Mouse (Mus musculus) adrenal gland, adult (tissue): Measurements from ENCODE around the gene Eya3.
"Not testable (repeated sequence)": the region's sequence is repeated elsewhere in the genome, so short reads cannot be mapped to it uniquely, and the experiment has no call there.

Experiments used
- DNase-seq, 2 experiments: peaks; one replicate each; pipeline ENCODE4 v3.0.0; 2022 to 2023; ENCODE audit warnings: low spot score in 1 of 2; ENCODE audit not compliant: inconsistent age in 2 of 2

Eya3 gene

DNA sequence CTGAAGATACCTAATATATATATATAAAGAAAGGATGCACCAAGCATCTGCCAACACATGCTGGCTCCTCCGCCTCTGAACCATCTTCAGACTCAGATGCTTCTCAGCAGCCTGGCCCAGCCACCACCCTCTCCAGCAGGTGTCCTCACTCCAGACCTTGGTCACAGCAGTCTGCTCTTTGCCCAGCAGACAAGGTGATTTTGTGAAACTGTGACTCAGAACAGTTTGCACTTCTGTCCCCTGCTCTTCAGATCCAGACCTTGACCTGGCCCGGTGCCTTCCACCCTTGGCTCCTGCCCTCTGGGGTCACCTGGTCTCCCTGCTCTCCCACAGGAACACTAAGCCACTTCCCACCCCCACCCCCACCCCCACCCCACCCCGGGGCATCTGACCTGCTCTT lies 97.1 kb downstream of the Eya3 start:
- no peak for DNase-seq

DNA sequence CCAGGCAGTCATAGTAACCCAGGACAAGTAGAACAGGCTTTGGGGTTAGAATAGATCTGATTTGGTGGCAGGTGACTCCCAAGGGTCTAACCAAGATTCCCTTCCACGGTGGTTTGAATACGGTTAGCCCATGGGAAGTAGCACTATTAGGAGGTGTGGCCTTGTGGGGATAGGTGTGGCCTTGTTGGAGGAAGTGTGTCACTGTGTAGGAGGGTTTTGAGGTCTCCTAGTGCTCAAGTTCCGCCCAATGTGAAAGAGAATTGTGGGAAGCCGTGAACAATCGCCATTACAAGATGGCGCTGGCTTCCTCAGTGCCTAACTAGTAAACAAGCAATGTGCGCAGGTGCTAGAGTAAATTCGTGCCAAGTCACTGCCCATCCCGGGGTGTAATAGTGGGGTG lies 98.4 kb downstream of the Eya3 start:
- not testable (repeated sequence) for DNase-seq

DNA sequence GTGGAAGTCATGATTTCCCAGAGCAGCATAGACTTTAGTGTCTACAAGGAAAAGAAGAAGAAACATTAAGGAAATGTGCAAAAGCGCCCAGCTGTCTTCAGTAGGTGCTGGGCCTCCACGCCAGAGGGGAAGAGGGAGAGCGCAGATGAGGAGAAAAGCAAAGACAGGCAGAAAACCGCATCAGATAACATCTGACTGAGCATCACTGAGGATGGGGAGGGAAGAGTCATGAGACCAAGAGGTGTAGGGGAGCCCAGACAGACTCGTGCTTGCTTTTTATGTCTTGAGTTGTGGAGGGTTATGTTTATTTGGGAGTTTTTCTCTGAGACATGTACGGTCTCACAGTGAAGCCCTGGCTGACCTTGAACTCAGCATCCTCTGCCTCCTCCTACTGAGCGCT lies 102.7 kb downstream of the Eya3 start:
- DNase-seq, result no peak

DNA sequence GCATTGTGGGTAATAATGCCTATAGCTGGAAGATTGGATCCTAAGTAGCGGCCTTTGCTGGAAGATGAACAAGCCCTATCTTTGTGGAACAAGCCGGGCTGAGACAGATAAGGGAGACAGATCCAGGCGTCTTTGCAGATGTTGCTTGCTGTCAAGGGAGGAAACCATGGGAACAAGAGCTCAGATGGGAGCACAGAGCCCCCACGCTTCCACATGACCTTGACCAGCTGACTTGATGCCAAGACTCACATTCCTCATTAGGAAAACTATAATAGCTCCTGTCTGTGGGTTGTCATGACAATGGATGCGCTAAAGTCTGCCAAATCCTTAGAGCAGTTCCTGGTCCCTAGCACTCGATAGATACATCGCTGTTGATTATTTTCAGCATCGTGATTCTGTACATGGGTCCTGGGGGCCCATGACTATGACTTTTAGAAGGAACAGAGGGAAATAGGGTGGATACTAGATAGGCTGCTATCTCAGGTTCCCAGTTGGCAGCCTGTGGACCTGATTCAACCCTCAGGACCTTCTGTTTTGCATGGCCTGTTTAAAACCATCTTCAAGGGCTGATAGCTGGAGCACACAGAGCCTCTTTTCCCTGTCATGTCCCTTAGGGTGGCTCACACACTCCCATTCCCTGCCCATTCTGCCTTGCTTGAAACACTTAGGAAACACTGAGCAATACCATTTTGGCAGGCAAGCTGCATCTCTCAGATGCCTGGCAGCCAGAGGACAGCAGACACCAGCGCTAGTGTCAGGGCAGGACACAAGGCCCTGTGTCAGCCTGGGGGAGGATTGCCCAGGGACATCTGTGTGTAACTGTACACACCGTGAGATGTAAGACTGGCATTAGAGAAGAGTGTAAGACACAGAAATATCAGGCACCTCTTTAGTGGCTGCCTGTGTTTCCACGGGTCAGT lies 105.5 kb downstream of the Eya3 start:
- DNase-seq, result peak in 1 of 2 experiments; percentile 62

DNA sequence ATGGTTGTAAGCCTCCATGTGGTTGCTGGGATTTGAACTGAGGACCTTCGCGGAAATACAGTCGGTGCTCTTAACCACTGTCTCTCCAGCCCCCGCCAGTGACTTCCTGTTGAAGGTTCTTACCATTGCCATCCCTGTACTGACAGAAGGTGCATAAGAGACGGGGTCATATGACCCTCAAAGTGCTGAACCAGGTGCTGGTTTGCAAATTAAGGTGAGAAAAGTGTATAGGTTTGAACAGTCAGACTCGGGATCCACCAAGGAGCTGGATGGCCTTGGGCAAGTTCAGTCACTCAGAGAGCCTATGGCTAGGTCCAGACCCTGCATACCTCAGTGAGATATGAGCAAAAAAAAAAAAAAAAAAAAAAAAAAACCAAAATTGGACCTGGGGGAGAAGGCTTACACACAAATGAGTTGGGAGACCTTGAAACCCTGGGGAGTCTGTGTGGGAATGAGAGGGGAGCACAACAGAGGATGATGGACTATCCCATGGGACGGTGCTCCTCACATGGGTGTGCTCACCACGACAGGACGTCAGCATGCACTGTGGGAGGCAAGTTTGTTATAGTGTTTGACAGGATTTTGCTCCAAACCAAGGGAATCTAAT lies 108.2 kb downstream of the Eya3 start:
- no peak for DNase-seq

DNA sequence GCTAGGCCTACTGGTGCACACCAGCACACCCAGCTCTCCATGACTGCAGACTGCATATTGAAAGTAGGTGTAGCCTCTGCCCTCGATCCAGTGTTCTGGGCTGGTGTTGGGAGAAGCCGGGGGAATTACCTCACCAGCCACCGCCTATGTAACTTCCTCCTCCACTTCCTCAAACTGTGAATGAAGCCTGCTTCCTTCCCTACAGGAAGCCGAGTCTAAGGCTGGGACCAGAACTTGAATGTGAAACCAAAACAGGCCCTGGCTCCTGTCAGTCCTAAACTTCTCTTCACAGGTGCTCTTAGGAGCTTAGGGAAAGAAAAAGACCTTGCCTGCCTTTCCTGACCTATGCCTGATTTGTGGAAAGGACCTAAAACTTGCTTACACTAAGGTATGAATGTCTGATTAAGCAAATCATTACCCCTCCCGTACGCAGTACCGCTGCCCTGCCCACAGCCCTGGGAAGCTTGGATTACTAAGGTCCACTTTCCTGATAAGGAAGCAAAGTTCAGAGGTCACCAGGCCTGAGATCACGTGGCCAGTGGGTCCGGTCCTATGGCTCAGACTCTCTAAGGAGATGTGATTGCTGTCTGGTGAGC lies 109.0 kb downstream of the Eya3 start:
- peak; percentile 38 to 67 for DNase-seq

DNA sequence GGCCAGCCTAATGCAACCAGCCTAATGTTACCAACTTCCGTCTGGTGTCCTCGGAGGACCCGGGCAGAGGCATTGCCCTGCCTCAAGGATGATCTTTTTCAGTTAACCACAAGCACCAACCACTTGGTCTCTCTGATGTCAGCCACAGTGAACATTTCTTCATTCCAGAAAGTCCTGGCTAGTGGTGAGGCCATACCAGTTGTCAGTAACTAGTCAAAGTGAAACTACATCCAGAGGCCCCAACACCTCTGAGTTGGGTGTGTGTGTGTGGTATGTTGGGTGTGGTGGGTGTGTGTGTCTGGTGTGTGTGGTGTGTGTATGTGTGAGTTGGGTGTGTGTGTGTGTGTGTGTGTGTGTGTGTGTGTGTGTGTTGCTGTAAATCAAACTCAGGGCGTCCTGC lies 110.0 kb downstream of the Eya3 start:
- no peak for DNase-seq

DNA sequence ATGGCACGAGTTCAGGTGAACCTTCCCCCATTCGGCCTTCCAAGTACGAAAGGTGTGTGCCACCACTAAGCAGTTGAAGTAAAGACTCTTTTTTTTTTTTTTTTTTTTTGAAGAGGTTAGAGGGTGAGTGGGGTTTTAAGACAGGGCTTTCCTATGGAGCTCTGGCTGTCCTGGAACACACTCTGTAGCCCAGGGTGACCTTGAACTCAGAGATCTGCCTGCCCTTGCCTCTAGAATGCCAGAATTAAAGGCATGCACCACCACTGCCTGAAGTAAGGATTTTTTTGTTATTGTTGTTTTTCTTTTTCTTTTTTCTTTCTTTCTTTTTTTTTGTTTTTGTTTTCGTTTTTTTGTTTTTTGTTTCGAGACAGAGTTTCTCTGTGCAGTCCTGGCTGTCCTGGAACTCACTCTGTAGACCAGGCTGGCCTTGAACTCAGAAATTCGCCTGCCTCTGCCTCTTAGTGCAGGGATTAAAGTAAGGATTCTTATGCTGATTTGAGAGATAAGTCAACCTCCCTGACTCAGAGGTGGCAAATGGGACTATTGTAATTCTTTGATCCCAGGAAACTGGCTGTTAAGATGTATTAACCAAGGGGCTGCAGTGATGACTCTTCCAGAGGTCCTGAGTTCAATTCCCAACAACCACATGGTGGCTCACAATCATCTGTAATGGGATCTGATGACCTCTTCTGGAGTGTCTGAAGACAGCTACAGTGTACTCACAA lies 110.6 kb downstream of the Eya3 start:
- DNase-seq, result no peak

DNA sequence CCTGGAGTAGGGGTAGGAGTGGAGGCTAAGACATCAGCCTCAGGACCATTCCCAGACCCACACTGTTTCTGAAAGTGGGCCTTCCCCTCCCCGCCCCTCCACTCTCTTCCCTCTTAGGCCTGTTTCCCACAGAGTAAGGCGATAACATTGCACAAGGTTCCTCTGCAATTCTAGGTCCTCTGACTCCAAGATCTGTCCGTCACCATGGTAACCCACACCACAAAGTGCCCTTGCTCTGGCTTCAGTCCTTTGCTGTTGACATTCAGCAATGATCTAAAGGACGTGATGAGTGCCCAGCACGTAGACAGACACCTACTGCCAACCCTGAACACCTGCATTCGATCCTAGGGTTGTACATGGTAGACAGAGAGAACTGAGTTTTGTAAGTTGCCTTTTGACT lies 114.2 kb downstream of the Eya3 start:
- DNase-seq, result peak in 1 of 2 experiments; percentile 52

DNA sequence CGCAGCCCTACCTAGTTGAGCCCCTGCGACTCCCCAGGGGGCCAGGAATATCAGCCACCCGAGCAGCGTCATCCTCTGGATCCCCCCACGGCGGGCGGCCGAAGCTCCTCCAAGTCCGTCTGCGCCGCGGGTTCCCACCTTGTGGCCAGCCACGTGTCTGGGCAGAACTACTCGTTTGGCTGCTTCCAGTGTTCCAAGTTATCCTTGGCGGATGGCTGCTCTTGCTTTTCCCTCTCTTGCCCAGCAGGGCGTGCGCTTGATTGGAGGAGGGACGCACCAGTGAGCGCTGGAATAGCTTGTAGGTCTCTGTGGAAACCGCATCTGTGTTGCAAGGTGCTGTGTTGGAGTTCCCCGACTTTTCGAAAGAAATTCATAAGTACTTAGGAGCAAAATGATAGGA lies 118.2 kb downstream of the Eya3 start, which contains the start of gene Smpdl3b:
Gene Smpdl3b (minus strand): TSS at position 279 of the 400 bp plus-strand sequence.
- DNase-seq, result peak; percentile 75 to 91

DNA sequence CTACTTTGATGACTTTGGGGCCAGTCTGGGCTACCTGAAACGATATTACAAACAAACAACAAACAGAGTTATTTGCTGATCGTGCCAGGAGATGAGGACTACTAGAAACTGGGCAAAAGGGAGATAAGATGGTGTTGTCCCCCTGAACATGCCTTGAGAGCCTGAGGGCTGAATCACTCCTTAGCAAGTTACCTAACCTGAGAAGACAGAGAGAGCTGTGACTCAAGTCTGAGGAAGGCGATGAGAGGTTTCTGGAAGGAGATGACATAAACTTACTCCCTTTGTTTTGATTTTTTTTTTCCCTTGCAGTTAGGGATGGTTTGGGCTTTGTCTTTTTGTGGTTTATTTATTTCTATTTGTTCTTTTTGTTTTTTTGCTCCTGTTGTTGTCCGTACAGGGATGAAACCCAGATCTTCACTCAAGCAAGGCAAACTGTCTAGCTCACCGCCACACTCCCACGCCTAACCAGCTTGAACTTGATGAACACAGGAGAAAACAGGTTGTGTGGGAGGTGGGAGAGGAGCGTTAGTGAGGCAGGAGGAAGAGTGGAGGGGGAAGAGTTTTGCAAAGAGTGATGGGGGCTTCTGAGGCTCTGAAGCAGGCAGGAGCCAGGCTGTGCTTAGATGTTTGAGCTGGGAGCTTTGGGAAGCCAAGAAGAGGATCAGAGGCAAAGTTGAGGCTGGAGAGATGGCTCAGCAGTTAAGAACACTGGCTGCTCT lies 119.0 kb downstream of the Eya3 start:
- DNase-seq, result no peak

DNA sequence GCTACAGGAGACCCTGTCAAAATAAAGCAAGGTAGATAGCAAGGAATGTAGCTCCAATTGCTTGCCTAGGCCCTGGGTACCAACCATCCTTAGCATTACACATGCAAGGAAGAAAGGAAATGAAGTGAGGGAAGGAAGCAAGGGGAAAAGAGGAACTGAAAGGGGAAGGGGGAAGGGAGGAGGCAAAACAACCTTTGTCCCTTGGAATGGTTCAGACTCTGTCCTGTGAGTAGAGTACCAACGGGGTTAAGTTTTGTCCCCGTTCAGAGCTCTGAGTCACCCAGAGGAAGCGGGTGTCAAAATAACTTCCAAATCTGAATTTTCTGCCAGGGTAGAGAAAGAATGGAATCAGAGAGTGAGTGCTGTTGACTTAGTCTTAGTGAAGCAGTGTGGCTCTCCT lies 121.5 kb downstream of the Eya3 start:
- no peak for DNase-seq

DNA sequence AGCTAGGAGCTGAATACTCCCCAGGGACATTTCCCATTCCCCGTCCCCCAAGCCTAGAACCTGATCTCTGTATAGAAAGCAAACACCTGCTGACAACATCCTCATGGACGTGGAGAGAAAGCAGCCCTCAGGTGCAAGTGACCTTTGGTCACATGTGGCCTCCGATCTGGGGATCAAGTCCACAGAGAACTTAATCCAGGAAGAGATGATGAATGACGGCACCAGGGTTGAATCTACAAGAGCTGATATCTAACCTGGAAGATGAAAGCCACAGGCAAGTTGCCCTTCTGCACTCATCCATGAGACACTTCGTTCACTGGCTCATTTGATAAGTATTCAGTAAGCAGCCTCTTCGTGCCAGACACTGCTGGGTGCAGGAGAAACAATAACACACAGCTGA lies 123.8 kb downstream of the Eya3 start:
- no peak for DNase-seq

DNA sequence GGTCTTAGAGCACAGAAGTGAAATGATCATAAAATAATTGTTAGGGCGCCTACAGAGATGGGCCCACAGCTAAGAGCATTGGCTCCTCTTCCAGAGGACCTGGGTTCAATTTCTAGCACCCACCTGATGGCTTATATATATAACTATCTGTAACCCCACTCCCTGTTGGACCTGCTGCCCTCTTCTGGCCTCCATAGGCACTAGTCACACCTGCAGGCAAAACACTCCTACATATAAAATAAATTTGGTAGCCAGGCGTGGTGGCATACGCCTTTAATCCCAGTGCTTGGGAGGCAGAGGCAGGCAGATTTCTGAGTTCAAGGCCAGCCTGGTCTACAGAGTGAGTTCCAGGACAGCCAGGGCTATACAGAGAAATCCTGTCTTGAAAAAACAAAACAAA lies 124.3 kb downstream of the Eya3 start:
- not testable (repeated sequence) for DNase-seq

DNA sequence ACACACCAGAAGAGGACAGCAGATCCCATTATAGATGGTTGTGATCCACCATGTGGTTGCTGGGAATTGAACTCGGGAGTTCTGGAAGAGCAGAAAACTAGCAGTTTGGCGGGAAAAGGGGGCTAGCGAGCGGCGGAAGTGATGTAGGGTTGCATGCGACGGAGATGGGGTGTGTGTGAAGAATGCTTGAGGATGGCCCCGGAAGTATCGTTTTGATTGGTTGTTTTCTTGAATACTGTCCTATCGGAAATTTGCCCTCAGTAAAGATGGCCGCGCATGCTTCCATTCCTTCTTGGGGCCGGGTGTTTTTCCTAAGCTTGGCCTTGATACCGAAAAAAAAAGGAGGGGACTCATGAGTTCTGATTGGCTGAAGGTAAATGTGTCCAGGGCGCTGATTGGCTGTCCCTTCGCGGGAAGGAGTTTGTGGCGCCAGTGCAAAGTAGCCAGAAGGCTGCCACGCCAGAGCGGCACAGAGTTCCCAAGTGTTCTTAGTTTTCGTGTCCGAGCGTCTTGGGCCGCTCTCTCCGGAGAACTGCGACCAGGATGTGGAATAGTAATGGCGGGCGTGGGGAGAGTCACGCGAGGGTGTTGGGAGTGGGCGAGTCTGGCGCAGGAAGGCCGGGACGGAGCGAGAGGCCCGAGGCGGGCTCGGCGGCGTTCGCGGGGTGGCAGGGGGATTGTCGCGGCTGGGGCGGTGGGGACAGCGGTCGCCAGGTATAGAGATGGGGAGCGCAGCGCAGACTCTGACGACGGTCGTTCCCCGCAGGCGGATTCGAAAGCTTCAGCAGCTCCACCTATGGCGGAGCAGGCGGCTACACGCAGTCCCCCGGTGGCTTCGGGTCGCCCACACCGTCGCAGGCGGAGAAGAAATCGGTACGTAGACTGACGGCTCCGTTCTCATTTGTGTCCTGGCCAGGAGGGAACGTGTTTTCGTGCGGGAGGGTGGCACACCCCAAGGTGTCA lies 129.4 kb downstream of the Eya3 start, which contains the start of gene Rpa2:
Gene Rpa2 (plus strand): TSS at position 419 of the 963 bp plus-strand sequence.
- DNase-seq, result peak; percentile 98 to 100

DNA sequence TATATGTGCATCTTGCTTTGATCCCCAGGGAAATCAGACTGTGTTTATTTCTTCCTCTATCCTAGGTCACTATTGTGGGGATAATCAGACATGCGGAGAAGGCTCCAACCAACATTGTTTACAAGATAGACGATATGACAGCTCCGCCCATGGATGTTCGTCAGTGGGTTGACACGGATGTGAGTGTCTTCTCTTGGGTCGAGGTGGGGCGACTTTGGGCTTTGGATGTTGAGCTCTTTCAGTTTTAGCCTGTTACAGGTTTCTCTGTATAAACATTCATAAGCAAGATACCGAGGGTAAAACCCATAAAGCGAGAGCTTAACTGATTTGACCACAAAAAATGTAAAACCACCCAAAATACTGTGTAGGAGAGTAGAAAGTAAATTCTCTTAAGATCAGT lies 133.0 kb downstream of the Eya3 start:
- no peak for DNase-seq
